Mouse (Mus musculus): ENCODE measurements at regions not wholly inside any gene's neighbourhood (a gene's known extent, or its start where the extent isn't known, plus 50 kb on each side); places are given as distances from the start of the nearest gene placed in this dataset.

DNA sequence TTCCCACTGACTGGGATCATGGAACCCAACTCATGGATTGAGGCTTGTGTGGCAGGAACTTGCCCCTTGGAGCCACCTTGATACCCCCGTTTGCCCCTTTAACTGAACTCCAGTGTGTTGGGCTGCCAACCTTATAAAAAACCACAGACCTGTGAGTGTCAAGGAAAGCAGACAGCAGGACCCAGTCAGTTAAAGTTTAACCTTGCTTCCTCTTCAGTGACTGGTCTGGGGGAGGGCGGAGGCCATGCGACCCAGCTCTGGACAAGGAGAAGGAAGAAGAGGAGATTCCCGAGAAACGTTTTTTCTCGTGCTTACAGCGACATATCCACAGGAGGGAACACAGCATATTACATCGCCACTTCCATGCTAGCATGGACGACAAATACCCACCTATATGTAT is 281.9 kb upstream of the Zfp64 start:
- no peak overlapping the region for H3K4me2 ChIP-seq (replicated peaks; ENCODE audit: low read depth)
- no peak for TF ChIP-seq CTCF (IDR thresholded peaks at IDR 0.05; ENCODE audit: low read depth)
- no peak for TF ChIP-seq EP300 (optimal IDR thresholded peaks at IDR 0.05)
- H3K9ac ChIP-seq (ENCODE audit: low read length): no peak overlapping the region
- no peaks in the 10 kb centered on the region for H3K36me3 ChIP-seq (ENCODE audit: control insufficient read depth, insufficient read depth, low read length)
- ATAC-seq (ENCODE audit: low FRiP score, low TSS enrichment) (no peak), DNase-seq (ENCODE audit: low spot score) (no peak)
- 82% methylated on average over 9 of the region's 9 CpGs for WGBS
- H3K27ac ChIP-seq (replicated peaks): no peak overlapping the region
- no peaks in the 10 kb centered on the region for H3K9me3 ChIP-seq (ENCODE audit: control insufficient read depth, low read length)
- H3K4me1 ChIP-seq (replicated peaks; ENCODE audit: control insufficient read depth, insufficient read depth): no peaks in the 10 kb centered on the region
- H3K27me3 ChIP-seq (ENCODE audit: control insufficient read depth, insufficient read depth, low read length): no peaks in the 10 kb centered on the region
- no peak overlapping the region for H3K4me3 ChIP-seq (ENCODE audit: low read depth, low read length)

DNA sequence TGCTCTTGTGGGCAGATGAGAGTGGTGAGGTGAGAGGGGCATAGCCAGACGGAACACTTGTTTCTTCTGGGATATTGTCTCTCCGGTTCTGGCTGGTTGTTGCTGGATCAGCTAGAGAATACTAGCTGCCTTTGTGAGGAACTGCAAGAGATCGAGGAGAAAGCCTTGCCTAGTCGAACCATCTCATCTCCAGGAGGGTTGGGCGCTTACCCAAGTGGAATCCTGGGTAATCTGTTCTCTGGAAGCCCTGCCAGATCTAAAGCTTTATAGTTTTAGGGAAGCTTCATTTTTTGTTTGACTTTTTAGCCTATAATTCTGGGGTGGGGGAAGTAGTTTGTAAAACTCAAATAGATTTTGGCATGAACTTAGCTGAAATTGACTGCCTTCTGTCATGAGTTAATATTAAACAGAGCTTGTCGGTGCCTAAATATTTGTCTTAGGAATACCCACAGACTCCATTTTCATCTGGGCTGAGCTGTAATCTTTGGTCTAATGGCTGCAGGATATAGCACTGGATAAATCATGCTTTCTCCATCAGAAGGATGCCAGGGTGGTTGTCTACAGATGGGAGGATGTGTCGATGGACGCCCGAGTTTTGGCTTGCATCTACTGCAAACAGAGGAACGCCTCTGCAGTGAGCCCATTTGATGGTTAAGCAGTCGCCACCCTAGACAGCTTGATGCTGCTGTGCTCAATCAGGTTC is 279.1 kb upstream of the Zfp64 start:
- H3K36me3 ChIP-seq (ENCODE audit: control insufficient read depth, insufficient read depth, low read length): no peaks in the 10 kb centered on the region
- no peaks in the 10 kb centered on the region for H3K4me1 ChIP-seq (replicated peaks; ENCODE audit: control insufficient read depth, insufficient read depth)
- no peaks in the 10 kb centered on the region for H3K27me3 ChIP-seq (ENCODE audit: control insufficient read depth, insufficient read depth, low read length)
- H3K4me3 ChIP-seq (ENCODE audit: low read depth, low read length): no peak overlapping the region
- no peak overlapping the region for H3K27ac ChIP-seq (replicated peaks)
- DNase-seq (ENCODE audit: low spot score) (no peak), ATAC-seq (ENCODE audit: low FRiP score, low TSS enrichment) (no peak)
- H3K9ac ChIP-seq (ENCODE audit: low read length): no peak overlapping the region
- TF ChIP-seq EP300 (optimal IDR thresholded peaks at IDR 0.05) (no peak), CTCF (IDR thresholded peaks at IDR 0.05; ENCODE audit: low read depth) (no peak)
- 35% methylated on average over 11 of the region's 11 CpGs for WGBS
- H3K4me2 ChIP-seq (replicated peaks; ENCODE audit: low read depth): no peak overlapping the region
- H3K9me3 ChIP-seq (ENCODE audit: control insufficient read depth, low read length): no peaks in the 10 kb centered on the region

DNA sequence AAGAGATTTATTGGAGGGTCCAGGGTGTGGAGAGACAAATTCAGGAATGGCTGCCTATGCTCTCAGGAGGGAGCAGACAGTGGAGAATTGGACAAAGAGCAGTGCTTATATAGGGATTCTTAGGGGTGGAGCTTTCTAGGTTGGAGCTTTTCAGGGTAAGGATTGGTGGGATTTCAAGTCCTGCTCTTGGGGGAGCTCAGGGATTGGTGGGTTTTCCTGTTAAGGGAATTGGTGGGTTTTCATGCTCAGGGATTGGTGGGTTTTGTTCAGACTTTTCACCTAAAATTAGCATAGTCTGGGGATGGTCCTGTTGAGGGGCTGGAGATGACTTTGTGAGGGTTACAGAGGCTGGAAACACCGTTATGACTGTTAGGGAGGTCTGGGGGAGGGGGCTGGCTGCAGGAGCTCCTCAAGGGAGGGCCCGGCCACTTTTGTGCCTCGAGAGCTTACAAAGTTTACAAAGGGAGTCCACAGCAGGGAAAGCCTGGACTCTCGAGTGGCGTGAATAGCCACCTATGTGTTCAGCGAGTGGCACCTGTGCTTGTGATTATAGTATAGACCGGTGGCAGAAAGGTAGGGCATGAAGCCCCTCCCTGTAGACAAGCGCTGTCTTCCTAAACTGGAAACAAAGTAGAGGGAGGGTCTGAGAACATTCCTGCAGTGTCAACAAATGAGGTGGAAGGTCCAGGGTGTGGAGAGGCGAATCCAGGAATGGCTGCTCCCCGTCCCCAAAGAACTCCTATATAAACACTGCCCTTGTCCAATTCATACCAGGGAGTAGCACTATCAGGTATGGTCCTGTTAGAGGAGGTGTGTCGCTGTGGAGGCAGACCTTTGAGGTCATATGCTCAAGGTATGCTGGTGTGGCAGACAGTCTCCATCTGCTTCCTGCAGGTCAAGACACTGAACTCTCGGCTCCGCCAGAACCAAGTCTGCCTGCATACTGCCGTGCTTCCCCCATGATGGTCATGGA is 278.1 kb upstream of the Zfp64 start:
- Histone ChIP-seq H3K4me3 (ENCODE audit: low read depth, low read length) (no peak overlapping the region), H3K27me3 (ENCODE audit: control insufficient read depth, insufficient read depth, low read length) (no peaks in the 10 kb centered on the region), H3K9me3 (ENCODE audit: control insufficient read depth, low read length) (no peaks in the 10 kb centered on the region), H3K9ac (ENCODE audit: low read length) (no peak overlapping the region), H3K36me3 (ENCODE audit: control insufficient read depth, insufficient read depth, low read length) (no peaks in the 10 kb centered on the region), H3K4me2 (replicated peaks; ENCODE audit: low read depth) (no peak overlapping the region), H3K27ac (replicated peaks) (no peak overlapping the region), H3K4me1 (replicated peaks; ENCODE audit: control insufficient read depth, insufficient read depth) (no peaks in the 10 kb centered on the region)
- no peak for ATAC-seq (ENCODE audit: low FRiP score, low TSS enrichment)
- 65% methylated on average over 14 of the region's 14 CpGs for WGBS
- TF ChIP-seq CTCF (IDR thresholded peaks at IDR 0.05; ENCODE audit: low read depth): no peak
- TF ChIP-seq EP300 (optimal IDR thresholded peaks at IDR 0.05): no peak
- no peak for DNase-seq (ENCODE audit: low spot score)

- Histone ChIP-seq H3K36me3 (ENCODE audit: control insufficient read depth, insufficient read depth, low read length) (no peaks in the 10 kb centered on the region), H3K4me3 (ENCODE audit: low read depth, low read length) (no peak overlapping the region), H3K9me3 (ENCODE audit: control insufficient read depth, low read length) (no peaks in the 10 kb centered on the region), H3K27ac (replicated peaks) (no peak overlapping the region), H3K27me3 (ENCODE audit: control insufficient read depth, insufficient read depth, low read length) (no peaks in the 10 kb centered on the region), H3K4me1 (replicated peaks; ENCODE audit: control insufficient read depth, insufficient read depth) (no peaks in the 10 kb centered on the region), H3K4me2 (replicated peaks; ENCODE audit: low read depth) (no peak overlapping the region), H3K9ac (ENCODE audit: low read length) (no peak overlapping the region)
- no peak for TF ChIP-seq EP300 (optimal IDR thresholded peaks at IDR 0.05)
- TF ChIP-seq CTCF (IDR thresholded peaks at IDR 0.05; ENCODE audit: low read depth): no peak
- WGBS: 57% methylated on average over 8 of the region's 8 CpGs
- no peak for ATAC-seq (ENCODE audit: low FRiP score, low TSS enrichment)
- DNase-seq (ENCODE audit: low spot score): no peak
Observed at GRCm38 (mm10) chr2:169222264-169222663, 266.9 kb upstream of the Zfp64 start.

DNA sequence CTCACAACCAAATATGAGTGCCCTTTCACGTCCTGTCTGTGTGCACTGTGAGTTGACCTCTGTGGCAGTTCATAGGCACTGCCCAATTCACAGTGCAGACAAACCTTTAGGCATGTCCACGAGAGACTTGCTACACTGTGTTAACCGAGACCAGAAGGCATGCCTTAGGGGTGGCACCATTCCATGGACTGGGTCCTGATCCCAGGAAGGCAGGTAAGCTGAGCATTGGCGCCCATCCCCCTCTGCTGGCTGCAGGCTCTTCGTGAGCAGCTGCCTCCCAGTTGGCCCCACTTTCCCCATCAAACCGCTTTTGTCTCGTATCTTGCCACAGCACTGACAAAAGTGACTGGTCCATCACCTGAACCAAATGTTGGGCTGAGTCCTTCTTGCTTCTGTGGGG is 265.8 kb upstream of the Zfp64 start:
- no peaks in the 10 kb centered on the region for H3K4me1 ChIP-seq (replicated peaks; ENCODE audit: control insufficient read depth, insufficient read depth)
- H3K4me2 ChIP-seq (replicated peaks; ENCODE audit: low read depth): no peak overlapping the region
- TF ChIP-seq EP300 (optimal IDR thresholded peaks at IDR 0.05) (no peak), CTCF (IDR thresholded peaks at IDR 0.05; ENCODE audit: low read depth) (no peak)
- no peak overlapping the region for H3K4me3 ChIP-seq (ENCODE audit: low read depth, low read length)
- H3K9ac ChIP-seq (ENCODE audit: low read length): no peak overlapping the region
- 68% methylated on average over 7 of the region's 7 CpGs for WGBS
- ATAC-seq (ENCODE audit: low FRiP score, low TSS enrichment) (no peak), DNase-seq (ENCODE audit: low spot score) (no peak)
- H3K27ac ChIP-seq (replicated peaks): no peak overlapping the region
- no peaks in the 10 kb centered on the region for H3K27me3 ChIP-seq (ENCODE audit: control insufficient read depth, insufficient read depth, low read length)
- no peaks in the 10 kb centered on the region for H3K9me3 ChIP-seq (ENCODE audit: control insufficient read depth, low read length)
- no peaks in the 10 kb centered on the region for H3K36me3 ChIP-seq (ENCODE audit: control insufficient read depth, insufficient read depth, low read length)

All from stomach, postnatal 0 days (tissue).